Mouse (Mus musculus): Measurements from ENCODE around the gene Cntfr. TPM values are rescaled to one million over a fixed set of nuclear protein-coding genes. Genes with fewer than 3 reads are reported as not detected.

Cntfr gene
- polyA plus RNA-seq, 1 experiment from 2014 or later: 33.0 TPM

- peaks cover 21% of the 10 kb centered on the region for H3K4me1 ChIP-seq (replicated peaks)
- no peak overlapping the region for H3K27ac ChIP-seq (replicated peaks)
- WGBS: 80% methylated on average over 2 of the region's 2 CpGs
- H3K9me3 ChIP-seq: no peaks in the 10 kb centered on the region
- no peak for ATAC-seq (ENCODE audit: low FRiP score, low read depth)
- no peak overlapping the region for H3K9ac ChIP-seq
- H3K36me3 ChIP-seq: no peaks in the 10 kb centered on the region
- H3K4me2 ChIP-seq: no peak overlapping the region
- H3K4me3 ChIP-seq: no peak overlapping the region
- no peaks in the 10 kb centered on the region for H3K27me3 ChIP-seq
These were observed 41.4 kb downstream of the Cntfr start for GRCm38 (mm10) chr4:41655525-41655924.

GRCm38 (mm10) chr4:41654217-41654616 lies 42.7 kb downstream of the Cntfr start:
- WGBS: 16% methylated on average over 7 of the region's 7 CpGs
- ATAC-seq (ENCODE audit: low FRiP score, low read depth): no peak; the same call in 1 of the 2 replicates

GRCm38 (mm10) chr4:41653730-41654129 lies 43.2 kb downstream of the Cntfr start:
- Histone ChIP-seq H3K27me3 (no peaks in the 10 kb centered on the region), H3K4me2 (no peak overlapping the region), H3K4me3 (no peak overlapping the region), H3K9ac (no peak overlapping the region), H3K36me3 (no peaks in the 10 kb centered on the region), H3K4me1 (replicated peaks) (peaks cover 8% of the 10 kb centered on the region), H3K9me3 (no peaks in the 10 kb centered on the region), H3K27ac (replicated peaks) (no peak overlapping the region)
- WGBS: 62% methylated on average over 6 of the region's 6 CpGs
- ATAC-seq (ENCODE audit: low FRiP score, low read depth): no peak

More at GRCm38 (mm10) chr4:41654217-41654616, 42.7 kb downstream of the Cntfr start:
- H3K27ac ChIP-seq (replicated peaks): no peak overlapping the region
- no peaks in the 10 kb centered on the region for H3K36me3 ChIP-seq
- no peaks in the 10 kb centered on the region for H3K27me3 ChIP-seq
- H3K4me1 ChIP-seq (replicated peaks): peaks cover 10% of the 10 kb centered on the region
- H3K4me3 ChIP-seq: no peak overlapping the region
- H3K9me3 ChIP-seq: no peaks in the 10 kb centered on the region
- H3K4me2 ChIP-seq: no peak overlapping the region
- no peak overlapping the region for H3K9ac ChIP-seq

GRCm38 (mm10) chr4:41653296-41653695 lies 43.6 kb downstream of the Cntfr start:
- Histone ChIP-seq H3K4me1 (replicated peaks) (peaks cover 7% of the 10 kb centered on the region), H3K27me3 (no peaks in the 10 kb centered on the region), H3K4me3 (no peak overlapping the region), H3K27ac (replicated peaks) (no peak overlapping the region), H3K36me3 (no peaks in the 10 kb centered on the region), H3K9me3 (no peaks in the 10 kb centered on the region), H3K4me2 (no peak overlapping the region), H3K9ac (no peak overlapping the region)
- WGBS: 45% methylated on average over 6 of the region's 6 CpGs
- ATAC-seq (ENCODE audit: low FRiP score, low read depth): 0 out of 2 replicates have a peak, but pooled peaks have one; percentile 23

- H3K4me2 ChIP-seq: no peak overlapping the region
- H3K9ac ChIP-seq: no peak overlapping the region
- peaks cover 8% of the 10 kb centered on the region; the same call in 1 of the 2 replicates for H3K4me1 ChIP-seq (replicated peaks)
- no peaks in the 10 kb centered on the region for H3K36me3 ChIP-seq
- WGBS: 63% methylated on average over 7 of the region's 7 CpGs
- H3K27me3 ChIP-seq: no peaks in the 10 kb centered on the region
- H3K9me3 ChIP-seq: no peaks in the 10 kb centered on the region
- no peak for ATAC-seq (ENCODE audit: low FRiP score, low read depth)
- no peak overlapping the region for H3K27ac ChIP-seq (replicated peaks)
- H3K4me3 ChIP-seq: no peak overlapping the region
These were observed 48.3 kb downstream of the Cntfr start for GRCm38 (mm10) chr4:41648627-41649026.

- no peak overlapping the region for H3K4me2 ChIP-seq
- H3K36me3 ChIP-seq: no peaks in the 10 kb centered on the region
- no peaks in the 10 kb centered on the region for H3K27me3 ChIP-seq
- no peak overlapping the region for H3K4me3 ChIP-seq
- no peak overlapping the region for H3K9ac ChIP-seq
- H3K9me3 ChIP-seq: no peaks in the 10 kb centered on the region
- H3K27ac ChIP-seq (replicated peaks): no peak overlapping the region
- 19% methylated on average over 4 of the region's 4 CpGs for WGBS
- ATAC-seq (ENCODE audit: low FRiP score, low read depth): peak; percentile 35; the same call in 1 of the 2 replicates
- H3K4me1 ChIP-seq (replicated peaks): peaks cover 4% of the 10 kb centered on the region; the same call in 1 of the 2 replicates
These were observed 48.7 kb downstream of the Cntfr start for GRCm38 (mm10) chr4:41648157-41648556.

- peaks cover 8% of the 10 kb centered on the region for H3K4me1 ChIP-seq (replicated peaks)
- no peak overlapping the region for H3K9ac ChIP-seq
- H3K4me2 ChIP-seq: no peak overlapping the region
- H3K4me3 ChIP-seq: no peak overlapping the region
- H3K27ac ChIP-seq (replicated peaks): no peak overlapping the region
- no peaks in the 10 kb centered on the region for H3K9me3 ChIP-seq
- H3K36me3 ChIP-seq: no peaks in the 10 kb centered on the region
- WGBS: 38% methylated on average over 5 of the region's 5 CpGs
- ATAC-seq (ENCODE audit: low FRiP score, low read depth): no peak
- no peaks in the 10 kb centered on the region for H3K27me3 ChIP-seq
These were observed 51.4 kb downstream of the Cntfr start for GRCm38 (mm10) chr4:41645488-41645887.

- no peak overlapping the region for H3K4me3 ChIP-seq
- no peaks in the 10 kb centered on the region for H3K9me3 ChIP-seq
- 73% methylated on average over 6 of the region's 6 CpGs for WGBS
- no peak overlapping the region for H3K9ac ChIP-seq
- no peaks in the 10 kb centered on the region for H3K36me3 ChIP-seq
- peaks cover 37% of the 10 kb centered on the region for H3K4me1 ChIP-seq (replicated peaks)
- no peak for ATAC-seq (ENCODE audit: low FRiP score, low read depth)
- no peak overlapping the region for H3K27ac ChIP-seq (replicated peaks)
- H3K4me2 ChIP-seq: no peak overlapping the region
- no peaks in the 10 kb centered on the region for H3K27me3 ChIP-seq
These were observed 55.6 kb downstream of the Cntfr start for GRCm38 (mm10) chr4:41641199-41641822.

- peak; percentile 92 for ATAC-seq (ENCODE audit: low FRiP score, low read depth)
These were observed 56.9 kb downstream of the Cntfr start, which contains the start of gene Enho for GRCm38 (mm10) chr4:41639913-41640507. TSS of gene Enho (minus strand) at chr4:41640324.

GRCm38 (mm10) chr4:41639214-41639841 lies 57.6 kb downstream of the Cntfr start:
- peak; percentile 28 for ATAC-seq (ENCODE audit: low FRiP score, low read depth)
- H3K4me3 ChIP-seq: peak overlapping the region; percentile 78
- H3K4me2 ChIP-seq: peak overlapping the region; percentile 85
- H3K36me3 ChIP-seq: no peaks in the 10 kb centered on the region
- 8% methylated on average over 10 of the region's 10 CpGs for WGBS
- H3K27ac ChIP-seq (replicated peaks): peak overlapping the region; percentile 93
- no peaks in the 10 kb centered on the region for H3K9me3 ChIP-seq
- H3K27me3 ChIP-seq: no peaks in the 10 kb centered on the region
- H3K9ac ChIP-seq: peak overlapping the region; percentile 94
- peaks cover 46% of the 10 kb centered on the region for H3K4me1 ChIP-seq (replicated peaks)

More at GRCm38 (mm10) chr4:41639913-41640507, 56.9 kb downstream of the Cntfr start, which contains the start of gene Enho:
- H3K4me2 ChIP-seq: peak within 1 kb of the TSS; percentile 85
- H3K9ac ChIP-seq: peak within 1 kb of the TSS; percentile 94
- H3K4me1 ChIP-seq (replicated peaks): peaks cover 46% of the 10 kb centered on the region
- H3K9me3 ChIP-seq: no peaks in the 10 kb centered on the region
- H3K27ac ChIP-seq (replicated peaks): peak within 1 kb of the TSS; percentile 93
- 0% methylated on average over 72 of the region's 74 CpGs for WGBS
- no peaks in the 10 kb centered on the region for H3K27me3 ChIP-seq
- H3K4me3 ChIP-seq: peak within 1 kb of the TSS; percentile 78
- H3K36me3 ChIP-seq: no peaks in the 10 kb centered on the region

- peak overlapping the region; percentile 93 for H3K27ac ChIP-seq (replicated peaks)
- H3K4me1 ChIP-seq (replicated peaks): peaks cover 46% of the 10 kb centered on the region
- no peaks in the 10 kb centered on the region for H3K27me3 ChIP-seq
- no peak for ATAC-seq (ENCODE audit: low FRiP score, low read depth)
- WGBS: 70% methylated on average over 6 of the region's 6 CpGs
- peak overlapping the region; percentile 94 for H3K9ac ChIP-seq
- peak overlapping the region; percentile 78 for H3K4me3 ChIP-seq
- H3K4me2 ChIP-seq: peak overlapping the region; percentile 85
- no peaks in the 10 kb centered on the region for H3K36me3 ChIP-seq
- H3K9me3 ChIP-seq: no peaks in the 10 kb centered on the region
These were observed 58.1 kb downstream of the Cntfr start for GRCm38 (mm10) chr4:41638828-41639213.

GRCm38 (mm10) chr4:41638186-41638731 lies 58.6 kb downstream of the Cntfr start:
- Histone ChIP-seq H3K4me2 (peak overlapping the region; percentile 85), H3K9me3 (no peaks in the 10 kb centered on the region), H3K27ac (replicated peaks) (0 out of 2 replicates have a peak overlapping the region, but pooled peaks have one; percentile 93), H3K4me3 (peak overlapping the region; percentile 78), H3K4me1 (replicated peaks) (peaks cover 46% of the 10 kb centered on the region), H3K27me3 (no peaks in the 10 kb centered on the region), H3K36me3 (no peaks in the 10 kb centered on the region), H3K9ac (peak overlapping the region; percentile 94)
- WGBS: 93% methylated on average over 10 of the region's 10 CpGs
- ATAC-seq (ENCODE audit: low FRiP score, low read depth): no peak
